Mouse (Mus musculus): ENCODE measurements around the gene Sh3bgrl2.

DNA sequence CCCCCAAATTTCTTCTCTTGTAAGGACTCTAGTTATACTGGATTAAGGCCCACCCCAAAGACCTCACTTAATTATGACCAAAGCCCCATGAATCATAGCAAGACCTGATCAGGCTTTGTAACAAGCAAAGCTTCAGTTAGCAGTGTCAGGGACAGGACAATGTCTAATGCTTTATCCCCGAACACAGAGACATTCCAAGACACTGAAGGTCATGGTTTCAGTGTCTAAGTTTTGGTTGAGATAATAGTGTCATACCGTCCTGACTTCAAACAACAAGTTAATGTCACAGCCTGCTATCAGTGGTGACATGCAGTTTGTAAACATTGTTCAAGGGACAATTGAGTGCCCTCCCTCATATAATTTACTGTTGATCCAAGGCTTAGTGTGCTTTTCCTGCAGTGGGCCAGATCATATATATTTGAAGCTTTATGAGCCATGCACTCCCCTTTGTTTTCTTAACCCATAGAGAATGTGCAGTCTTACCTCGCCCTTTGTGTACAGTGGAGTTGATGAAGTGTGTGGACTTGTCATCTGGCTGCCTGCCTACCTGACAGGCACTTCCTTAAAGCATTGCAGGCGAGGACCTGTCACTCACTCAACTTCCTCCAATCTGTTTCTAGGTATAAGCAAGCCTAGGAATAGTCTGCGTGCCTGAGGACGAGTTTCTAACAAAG, 67.9 kb downstream of the Sh3bgrl2 start:
- TF ChIP-seq CTCF (IDR thresholded peaks at IDR 0.05; ENCODE audit: low read depth) (no peak), EP300 (IDR thresholded peaks at IDR 0.05; ENCODE audit: low read depth) (no peak)
